Mouse (Mus musculus) macrophage (primary cell): ENCODE measurements around the gene Tigd4. TPM values are rescaled to one million over a fixed set of nuclear protein-coding genes. Genes with fewer than 3 reads are reported as not detected.
"Not testable (repeated sequence)": the region's sequence is repeated elsewhere in the genome, so short reads cannot be mapped to it uniquely, and the experiment has no call there.

ENCODE experiments used
- H3K27ac ChIP-seq: fragments of 350-480 bp; formaldehyde crosslinking; 2 replicates; pipeline ENCODE4 v1.9.0; 2021
- H3K36me3 ChIP-seq: fragments of 350-480 bp; formaldehyde crosslinking; 2 replicates; pipeline ENCODE4 v1.9.0; 2021; ENCODE audit errors: inconsistent target
- H3K4me3 ChIP-seq: fragments of 350-480 bp; formaldehyde crosslinking; 2 replicates; pipeline ENCODE4 v1.9.0; 2021; ENCODE audit errors: inconsistent target
- H3K79me2 ChIP-seq: fragments of 350-480 bp; formaldehyde crosslinking; 2 replicates; pipeline ENCODE4 v1.9.0; 2021; ENCODE audit errors: inconsistent target
- WGBS: methylation state at CpG from one replicate; pipeline ENCODE4 v1.1.7; 2026; ENCODE audit warnings: inconsistent platforms; ENCODE audit not compliant: missing documents; 5-methylcytosine and 5-hydroxymethylcytosine counted together
- polyA plus RNA-seq: library from polyadenylated mRNA; stranded (reverse); fragments of 250-400 nt; gene quantifications from 3 replicates; pipeline ENCODE4 v1.2.4, GENCODE M21; 2018; ENCODE audit warnings: inconsistent platforms
- total RNA-seq, 78 experiments: library from RNA; depleted of rRNA; stranded (reverse); fragments of 250-400 nt; gene quantifications; 1 replicate in 9 of 78; 2 replicates in 24 of 78; 3 replicates in 43 of 78; 4 replicates in 2 of 78; pipeline ENCODE4 v1.2.4; 2018; ENCODE audit warnings: inconsistent platforms in 56 of 78

The Tigd4 gene
- total RNA-seq (2018; cell fraction: chromatin; rRNA removed) = under 1 TPM in 1 of 26 experiments, not detected in 25; 0.29 TPM
- total RNA-seq (2018; cell fraction: cytosol; rRNA removed) = not detected
- total RNA-seq (2018; cell fraction: nucleus; rRNA removed) = not detected
- not detected in 3 replicates for polyA plus RNA-seq

DNA sequence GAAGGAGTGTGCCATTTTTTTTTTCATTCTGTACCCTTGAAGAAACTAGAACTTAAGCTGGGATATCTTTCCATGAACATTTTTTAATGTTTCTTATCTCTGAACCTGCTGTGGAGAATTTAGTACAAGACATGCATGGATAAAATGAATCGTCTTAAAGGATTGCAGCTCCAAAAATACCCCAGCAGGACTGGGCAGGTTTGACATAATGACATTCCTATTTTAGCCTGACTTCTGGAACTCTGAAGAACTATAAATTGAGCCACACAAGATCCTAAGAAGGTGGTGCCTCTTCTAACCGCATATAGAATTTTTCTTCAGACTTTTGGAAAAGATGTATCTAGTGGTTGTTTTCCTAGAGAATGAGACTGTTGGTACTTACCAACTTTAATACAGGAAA is at the start of gene Tigd4:
Gene Tigd4, plus strand, starts transcription at position 301 of the 400 bp plus-strand sequence.
- no peaks in the 10 kb centered on the region for H3K79me2 ChIP-seq
- 100% methylated on average over 2 of the region's 2 CpGs for WGBS
- no peak within 1 kb of the TSS for H3K4me3 ChIP-seq
- H3K36me3 ChIP-seq = no peaks in the 10 kb centered on the region
- no peak within 1 kb of the TSS for H3K27ac ChIP-seq

DNA sequence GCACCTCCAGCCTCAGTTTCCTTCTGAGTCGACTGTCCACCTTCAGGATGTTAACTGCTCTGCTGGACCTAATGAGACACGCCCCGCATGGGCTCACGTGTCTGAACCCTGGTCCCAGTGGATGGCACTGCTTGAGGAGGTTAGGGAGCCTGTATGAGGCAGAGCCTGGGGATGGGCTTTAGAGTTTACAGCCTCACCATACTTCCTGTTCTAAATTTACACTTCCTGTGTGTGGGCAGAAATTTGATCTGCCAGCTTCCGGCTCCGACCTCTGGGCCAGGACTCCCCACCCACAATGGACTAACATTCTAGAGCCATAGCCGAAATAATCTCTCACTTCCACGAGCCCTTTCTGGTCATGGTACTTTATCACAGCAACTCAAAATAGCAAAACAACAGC is 46.2 kb upstream of the Tigd4 start:
- WGBS = 45% methylated on average over 8 of the region's 8 CpGs
- H3K79me2 ChIP-seq = peaks cover 88% of the 10 kb centered on the region
- H3K4me3 ChIP-seq = no peak overlapping the region
- H3K27ac ChIP-seq = no peak overlapping the region
- H3K36me3 ChIP-seq = no peaks in the 10 kb centered on the region

DNA sequence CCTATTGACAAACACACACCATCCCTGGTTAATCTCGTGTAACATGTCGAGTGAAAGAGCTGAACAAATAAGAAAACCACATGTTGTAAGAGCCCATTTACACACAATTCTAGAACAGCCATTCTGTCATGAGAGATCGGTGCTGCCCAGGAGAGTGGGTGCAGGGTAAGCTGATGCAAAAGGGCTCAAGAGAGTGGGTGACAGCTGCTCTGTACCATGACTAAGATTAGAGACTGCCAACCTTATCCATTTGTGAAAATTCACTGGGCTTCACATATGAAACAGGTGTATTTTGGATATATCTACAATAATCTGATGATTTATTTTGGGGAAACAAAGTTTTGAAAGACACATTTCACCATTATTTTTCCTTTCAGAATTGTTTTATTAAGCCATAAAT is 37.6 kb upstream of the Tigd4 start:
- Histone ChIP-seq H3K4me3 (no peak overlapping the region), H3K79me2 (peaks cover 97% of the 10 kb centered on the region), H3K27ac (no peak overlapping the region), H3K36me3 (no peaks in the 10 kb centered on the region)
- 92% methylated on average over 3 of the region's 3 CpGs for whole genome bisulfite sequencing

DNA sequence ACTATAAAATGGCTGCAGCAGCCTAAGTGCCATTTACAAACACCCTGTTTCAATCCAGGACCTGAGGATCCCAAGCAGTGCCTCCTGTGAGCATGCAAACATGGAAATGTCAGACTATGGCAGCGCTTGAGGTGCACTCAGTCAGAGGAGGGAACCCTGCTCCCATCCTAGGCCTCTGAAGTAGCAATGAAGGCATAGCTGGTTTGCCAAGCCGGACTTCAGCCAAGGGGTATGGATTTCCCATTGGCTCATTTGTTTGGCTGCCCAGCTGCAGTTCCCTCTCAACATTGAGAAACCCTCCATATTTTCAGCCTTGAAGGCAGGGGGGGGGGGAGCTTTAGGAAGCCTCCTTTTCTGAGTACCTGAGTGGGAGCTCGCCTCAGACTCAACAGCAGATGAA is 35.1 kb upstream of the Tigd4 start:
- Histone ChIP-seq H3K27ac (no peak overlapping the region), H3K79me2 (peaks cover 100% of the 10 kb centered on the region), H3K4me3 (no peak overlapping the region), H3K36me3 (no peaks in the 10 kb centered on the region)
- WGBS = 93% methylated on average over 3 of the region's 3 CpGs

DNA sequence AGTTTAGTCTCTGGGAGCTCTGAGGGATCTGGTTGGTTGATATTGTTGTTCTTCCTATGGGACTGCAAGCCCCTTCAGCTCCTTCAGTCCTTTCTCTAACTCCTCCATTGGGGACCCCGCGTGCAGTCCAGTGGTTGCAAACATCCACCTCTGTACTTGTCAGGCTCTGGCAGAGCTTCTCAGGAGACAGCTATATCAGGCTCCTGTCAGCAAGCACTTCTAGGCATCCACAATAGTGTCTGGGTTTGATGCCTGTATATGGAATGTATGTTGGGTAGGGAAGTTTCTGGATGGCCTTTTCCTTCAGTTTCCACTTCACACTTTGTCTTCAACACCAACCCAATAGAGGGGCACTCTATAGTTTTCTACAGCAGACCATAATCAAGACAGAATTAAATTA is 30.5 kb upstream of the Tigd4 start:
- H3K4me3 ChIP-seq, H3K27ac ChIP-seq, H3K36me3 ChIP-seq: not testable (repeated sequence)
- WGBS = 100% methylated on average over 2 of the region's 2 CpGs
- peaks cover 99% of the 10 kb centered on the region for H3K79me2 ChIP-seq

DNA sequence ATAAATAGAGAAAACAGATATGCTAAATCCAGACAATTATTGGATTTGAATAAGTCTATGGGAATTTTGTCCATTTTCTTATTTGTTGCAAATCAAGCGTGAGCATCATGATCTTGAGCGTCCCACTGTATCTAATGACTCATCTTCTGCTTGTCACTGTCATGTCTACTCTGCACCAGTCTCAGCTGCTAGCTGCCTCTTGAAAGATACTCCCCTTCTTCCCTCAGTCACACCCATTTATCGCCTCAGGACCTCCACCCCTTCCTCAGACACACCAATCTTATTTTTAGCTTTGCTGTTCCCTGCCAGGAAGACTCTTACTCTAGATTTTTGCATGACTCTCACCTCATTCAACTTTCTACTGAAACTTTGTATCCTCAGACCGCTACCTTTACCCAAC is 30.0 kb upstream of the Tigd4 start:
- Histone ChIP-seq H3K27ac (no peak overlapping the region), H3K4me3 (no peak overlapping the region), H3K79me2 (peaks cover 99% of the 10 kb centered on the region), H3K36me3 (no peaks in the 10 kb centered on the region)
- 84% methylated on average over 4 of the region's 4 CpGs for WGBS

DNA sequence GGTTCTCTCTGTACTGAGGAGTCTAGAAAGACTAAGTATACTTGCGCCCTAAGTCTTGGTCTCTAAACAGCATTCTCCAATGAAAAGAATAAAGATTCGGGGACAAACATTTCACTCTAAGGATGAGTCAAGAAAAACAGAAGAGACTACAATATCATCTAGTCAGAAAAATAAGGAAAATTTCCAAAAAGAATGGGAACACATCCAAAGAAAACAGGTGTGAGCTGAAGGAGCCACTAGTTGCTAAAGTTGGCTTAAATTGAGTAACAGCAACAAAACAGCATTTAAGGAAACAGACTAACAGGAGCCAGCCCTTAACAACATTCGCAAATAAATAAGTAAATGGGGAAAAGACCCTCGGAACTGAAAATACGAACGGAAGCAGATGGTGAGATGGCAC is 24.8 kb upstream of the Tigd4 start:
- 100% methylated on average over 6 of the region's 6 CpGs for whole genome bisulfite sequencing
- Histone ChIP-seq H3K4me3 (no peak overlapping the region), H3K36me3 (no peaks in the 10 kb centered on the region), H3K27ac (no peak overlapping the region), H3K79me2 (peaks cover 94% of the 10 kb centered on the region)

DNA sequence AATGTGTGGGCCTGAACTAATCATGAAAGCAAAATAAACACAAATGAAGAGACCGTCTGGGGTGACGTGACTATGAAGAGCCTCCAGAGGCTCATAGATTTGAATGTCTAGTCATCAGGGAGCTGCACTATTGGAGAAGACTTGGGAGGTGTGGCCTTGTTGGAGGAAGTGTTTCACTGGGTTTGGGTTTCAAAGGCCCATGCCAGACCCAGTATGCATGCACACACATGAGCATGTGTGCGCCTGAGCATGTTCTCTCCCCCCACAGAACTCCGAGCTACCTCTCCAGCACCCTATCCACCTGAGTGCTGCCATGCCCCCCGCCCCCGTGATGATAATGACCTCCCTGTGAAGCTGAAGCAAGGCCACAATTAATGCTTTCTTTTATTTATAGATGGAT is 23.8 kb upstream of the Tigd4 start:
- Histone ChIP-seq H3K36me3 (no peaks in the 10 kb centered on the region), H3K27ac (peak overlapping the region; percentile 56; the same call in 1 of the 2 replicates), H3K79me2 (peaks cover 94% of the 10 kb centered on the region), H3K4me3 (no peak overlapping the region)
- WGBS = 85% methylated on average over 6 of the region's 6 CpGs

DNA sequence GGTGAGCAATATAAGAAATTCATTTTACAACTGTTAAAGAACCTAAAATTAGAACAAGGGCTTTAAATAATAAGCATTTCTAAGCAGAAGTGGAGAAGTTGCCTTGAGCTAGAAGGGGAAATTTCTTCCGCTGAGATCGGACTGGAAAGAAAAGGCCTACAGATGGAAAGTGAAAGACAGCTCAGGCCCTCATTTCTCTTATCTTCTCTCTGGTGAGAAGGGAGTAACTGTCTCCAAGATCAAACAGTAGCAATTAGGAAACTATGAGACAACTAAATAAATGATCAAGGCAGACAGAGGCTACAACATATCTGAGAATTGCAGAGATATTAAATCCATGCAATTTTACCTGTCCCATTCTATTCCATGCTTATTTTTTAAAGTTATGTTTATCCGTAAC is 22.9 kb upstream of the Tigd4 start:
- Histone ChIP-seq H3K4me3 (no peak overlapping the region), H3K79me2 (peaks cover 94% of the 10 kb centered on the region), H3K36me3 (no peaks in the 10 kb centered on the region), H3K27ac (peak overlapping the region; percentile 56)
- WGBS = 31% methylated on average over 3 of the region's 3 CpGs

DNA sequence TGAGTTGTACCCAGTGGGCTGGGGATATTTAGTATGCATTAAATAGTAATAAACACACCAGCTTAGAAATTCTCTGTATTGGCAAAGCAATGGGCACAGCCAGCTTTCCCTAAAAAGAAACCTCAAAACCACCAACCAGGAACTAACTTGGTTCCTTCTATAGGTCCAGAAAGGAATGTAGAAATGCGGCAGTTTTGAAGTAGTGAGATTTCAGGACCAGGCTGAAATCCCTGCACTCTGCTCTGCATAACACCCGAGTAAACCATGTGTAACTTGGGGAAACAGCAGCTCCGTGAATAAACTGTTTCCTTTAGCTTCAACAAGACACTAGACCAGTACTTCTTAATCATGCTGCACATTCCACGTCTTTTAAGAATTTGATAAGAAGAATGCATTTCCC is 12.7 kb upstream of the Tigd4 start:
- 10% methylated on average over 4 of the region's 4 CpGs for WGBS

DNA sequence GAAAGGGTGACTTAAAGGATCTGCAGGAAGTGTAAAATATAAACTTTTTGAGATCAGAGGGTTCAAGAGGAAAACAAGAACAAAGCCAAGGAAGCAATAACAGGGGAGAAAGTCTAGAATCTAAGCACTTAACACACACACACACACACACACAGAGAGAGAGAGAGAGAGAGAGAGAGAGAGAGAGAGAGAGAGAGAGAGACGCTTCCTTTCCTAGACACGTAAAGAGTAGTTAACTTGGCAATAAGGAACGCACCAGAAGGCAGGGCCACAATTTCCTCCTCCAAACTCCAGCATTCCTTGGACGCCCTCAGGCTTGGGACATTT is 11.7 kb upstream of the Tigd4 start:
- Histone ChIP-seq H3K4me3 (peak overlapping the region; percentile 96), H3K27ac (peak overlapping the region; percentile 63), H3K36me3 (no peaks in the 10 kb centered on the region), H3K79me2 (peaks cover 57% of the 10 kb centered on the region)
- 4% methylated on average over 3 of the region's 4 CpGs for WGBS

More for the DNA sequence above, 12.7 kb upstream of the Tigd4 start:
- no peak overlapping the region for H3K27ac ChIP-seq
- peak overlapping the region; percentile 96; the same call in 1 of the 2 replicates for H3K4me3 ChIP-seq
- H3K79me2 ChIP-seq = peaks cover 66% of the 10 kb centered on the region
- no peaks in the 10 kb centered on the region for H3K36me3 ChIP-seq

DNA sequence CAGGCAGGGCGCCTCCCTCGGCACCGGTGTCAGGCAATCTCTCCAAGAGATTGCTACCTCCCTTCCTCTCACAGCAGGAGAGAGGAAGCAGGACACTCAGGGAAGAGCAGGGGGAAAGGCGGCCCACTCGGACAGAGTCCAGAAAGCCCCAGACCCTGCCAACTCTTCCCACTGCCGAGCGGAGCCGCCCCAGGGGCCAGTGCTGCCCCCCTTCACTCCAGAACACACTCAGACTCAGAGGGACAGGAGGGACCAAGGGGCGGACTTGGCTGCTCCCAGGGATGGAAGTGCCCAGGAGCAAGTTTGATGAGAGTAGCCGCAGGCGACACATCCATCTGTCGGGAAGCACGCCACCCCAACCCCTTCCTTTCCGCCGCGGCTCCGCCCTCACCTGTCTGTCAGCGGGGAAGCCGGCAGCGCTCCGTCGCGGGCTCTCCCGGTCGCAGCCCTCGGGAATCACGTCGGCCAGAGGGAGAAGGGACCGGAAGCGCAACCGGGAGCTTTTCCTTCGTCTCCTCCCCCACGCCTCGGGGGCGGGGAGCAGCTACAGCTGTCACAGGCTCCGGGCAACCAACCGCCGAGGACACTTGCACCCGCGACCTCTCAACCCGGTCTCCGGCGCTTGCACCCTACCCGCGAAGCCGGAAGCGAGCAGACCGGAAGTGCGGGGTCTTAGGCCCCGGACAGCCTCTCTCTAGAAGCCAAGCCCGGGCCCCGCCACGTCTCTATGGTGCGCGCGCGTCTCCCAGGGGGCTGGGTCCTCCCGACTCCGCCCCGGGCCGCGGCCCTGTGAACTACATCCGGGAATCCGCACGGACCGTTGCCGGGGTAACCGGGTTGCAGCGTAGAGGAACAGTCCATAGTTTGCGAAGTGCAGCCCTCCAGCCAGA is 11.1 kb upstream of the Tigd4 start, which contains the start of gene Arfip1:
Gene Arfip1, minus strand, starts transcription at position 603 of the 890 bp plus-strand sequence.
- peak within 1 kb of the TSS; percentile 63 for H3K27ac ChIP-seq
- WGBS = under 1% methylated on average over 68 of the region's 70 CpGs
- H3K79me2 ChIP-seq = peaks cover 50% of the 10 kb centered on the region
- H3K36me3 ChIP-seq = no peaks in the 10 kb centered on the region
- H3K4me3 ChIP-seq = peak within 1 kb of the TSS; percentile 96

DNA sequence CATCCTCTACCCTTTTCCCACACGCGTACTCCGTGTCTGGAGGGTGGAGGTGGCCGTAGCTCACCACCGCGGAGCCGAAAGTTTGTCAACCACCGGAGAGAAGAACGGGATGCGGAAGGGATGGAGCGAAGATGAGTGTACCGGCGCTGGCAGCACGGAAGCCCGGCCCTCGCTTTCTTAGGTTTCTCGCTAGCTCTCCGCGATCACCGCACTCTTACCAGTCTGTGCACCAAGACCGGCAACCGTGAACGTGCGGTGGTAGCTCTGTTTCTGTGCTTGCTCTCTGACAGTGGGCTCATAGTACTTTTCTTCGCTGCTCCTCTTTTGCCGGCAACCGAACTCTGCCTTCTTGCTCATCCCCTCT is 10.5 kb upstream of the Tigd4 start:
- 1% methylated on average over 27 of the region's 27 CpGs for WGBS
- peaks cover 44% of the 10 kb centered on the region for H3K79me2 ChIP-seq
- H3K4me3 ChIP-seq = peak overlapping the region; percentile 96
- no peak overlapping the region for H3K27ac ChIP-seq
- no peaks in the 10 kb centered on the region for H3K36me3 ChIP-seq

DNA sequence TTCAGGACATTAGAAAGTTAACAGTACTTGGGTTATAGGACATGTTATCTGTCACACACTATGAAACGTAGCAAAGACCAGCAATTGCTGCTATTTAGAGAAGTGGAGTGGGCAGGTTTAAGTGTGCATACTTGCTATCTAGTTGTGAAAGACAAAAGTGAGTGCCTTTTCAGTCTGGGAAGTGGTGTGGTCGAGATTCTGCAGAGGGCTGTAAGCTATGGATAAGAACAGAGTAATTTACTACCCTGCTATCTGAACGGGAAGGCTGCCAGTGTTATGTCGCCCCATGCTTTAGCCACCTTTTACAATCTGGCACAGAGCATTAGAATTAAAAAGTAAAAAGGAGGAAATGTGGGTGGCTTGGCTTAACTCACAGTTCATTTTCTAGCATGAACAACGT is 6.6 kb upstream of the Tigd4 start:
- 24% methylated on average over 5 of the region's 5 CpGs for WGBS
- H3K36me3 ChIP-seq = no peaks in the 10 kb centered on the region
- no peak overlapping the region for H3K27ac ChIP-seq
- H3K4me3 ChIP-seq = no peak overlapping the region
- peaks cover 6% of the 10 kb centered on the region for H3K79me2 ChIP-seq

DNA sequence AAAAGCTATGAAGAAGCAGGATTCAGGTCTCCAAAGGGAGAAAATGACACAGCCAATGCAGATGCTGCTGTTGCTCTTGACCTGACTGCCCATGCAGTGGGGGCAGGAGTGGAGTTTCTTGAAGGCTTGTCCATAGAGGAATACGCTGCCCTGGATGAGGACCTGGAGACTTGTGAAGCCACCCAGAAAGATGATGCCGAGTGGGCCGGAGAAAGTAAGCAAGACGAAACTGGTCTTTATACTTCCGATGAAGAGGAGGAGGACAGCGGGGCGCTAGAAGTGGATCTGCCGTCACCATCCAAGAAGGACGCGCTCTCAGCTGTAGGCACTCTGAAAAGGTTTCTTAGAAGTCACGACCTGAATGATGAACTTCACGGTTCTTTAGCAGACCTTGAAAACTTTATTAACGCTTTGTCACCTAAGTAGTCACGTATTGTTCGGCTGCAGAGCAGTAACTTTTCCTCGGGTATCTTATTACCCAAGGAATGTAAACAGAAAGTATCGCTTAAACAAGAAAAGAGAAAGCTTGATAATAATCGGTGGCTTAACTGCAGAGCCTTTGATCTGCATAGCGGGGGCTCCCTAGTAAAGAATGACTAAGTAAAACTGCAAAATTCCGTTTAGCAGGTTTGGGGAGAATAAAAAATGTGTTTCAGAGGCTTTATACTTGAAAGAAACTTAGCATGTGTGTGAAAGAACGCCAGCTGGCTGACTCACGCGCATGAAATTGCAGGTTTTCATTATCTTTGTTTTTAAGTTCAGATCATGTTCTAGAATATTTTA is 1.7 kb downstream of the Tigd4 start:
- Histone ChIP-seq H3K79me2 (no peaks in the 10 kb centered on the region), H3K27ac (no peak overlapping the region), H3K4me3 (peak overlapping the region; percentile 26), H3K36me3 (no peaks in the 10 kb centered on the region)
- WGBS = 21% methylated on average over 23 of the region's 23 CpGs
